Mouse (Mus musculus): ENCODE results near the gene Cyp21a1. TPM values are rescaled to one million over a fixed set of nuclear protein-coding genes. Genes with fewer than 3 reads are reported as not detected.
"Not testable (repeated sequence)": the region's sequence is repeated elsewhere in the genome, so short reads cannot be mapped to it uniquely, and the experiment has no call there.

The Cyp21a1 gene
- polyA plus RNA-seq, 1 experiment from 2014 or later: not detected

DNA sequence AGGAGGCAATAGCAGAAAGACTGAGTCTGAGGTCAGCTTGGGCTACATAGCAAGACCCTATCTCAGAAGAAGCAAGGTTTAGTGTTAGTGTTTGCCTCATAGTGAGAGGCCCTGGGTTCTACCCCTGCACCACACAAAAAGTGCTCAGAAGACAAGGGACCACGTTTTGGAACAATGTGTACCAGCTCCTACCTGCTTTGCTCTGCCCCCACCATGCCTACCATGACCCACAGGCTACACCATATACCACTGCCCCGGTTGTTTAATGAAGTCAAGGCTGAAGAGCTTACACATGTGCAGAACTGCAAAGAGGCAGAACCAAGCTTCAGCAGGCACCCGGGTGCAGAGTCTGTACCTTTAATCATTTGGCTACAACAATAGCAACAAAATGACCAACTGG, 2.8 kb upstream of the Cyp21a1 start:
- ATAC-seq (no peak), DNase-seq (no peak)
- H3K9me3 ChIP-seq (ENCODE audit: low read length): no peaks in the 10 kb centered on the region
- no peaks in the 10 kb centered on the region for H3K36me3 ChIP-seq (replicated peaks; ENCODE audit: insufficient read depth, low read length)
- TF ChIP-seq CTCF (IDR thresholded peaks at IDR 0.05; ENCODE audit: low read depth) (no peak), EP300 (IDR thresholded peaks at IDR 0.05; ENCODE audit: low read depth) (no peak)
- H3K9ac ChIP-seq (replicated peaks): no peak overlapping the region
- H3K27me3 ChIP-seq (ENCODE audit: insufficient read depth, low read length): no peaks in the 10 kb centered on the region
- H3K4me2 ChIP-seq (ENCODE audit: low read depth, low read length): no peak overlapping the region
- H3K4me3 ChIP-seq (ENCODE audit: low read depth, low read length): no peak overlapping the region
- WGBS (ENCODE audit: insufficient replicate concordance): 64% methylated on average over 3 of the region's 3 CpGs
- peaks cover 8% of the 10 kb centered on the region; the same call in 1 of the 2 replicates for H3K4me1 ChIP-seq (ENCODE audit: insufficient read depth)
- H3K27ac ChIP-seq (ENCODE audit: low read depth): no peak overlapping the region

- Histone ChIP-seq H3K36me3 (replicated peaks; ENCODE audit: insufficient read depth, low read length) (no peaks in the 10 kb centered on the region), H3K9me3 (ENCODE audit: low read length) (no peaks in the 10 kb centered on the region), H3K4me1 (ENCODE audit: insufficient read depth) (peaks cover 4% of the 10 kb centered on the region; the same call in 1 of the 2 replicates), H3K27me3 (ENCODE audit: insufficient read depth, low read length) (no peaks in the 10 kb centered on the region), H3K4me3 (ENCODE audit: low read depth, low read length) (no peak overlapping the region), H3K9ac (replicated peaks) (no peak overlapping the region), H3K27ac (ENCODE audit: low read depth) (no peak overlapping the region), H3K4me2 (ENCODE audit: low read depth, low read length) (no peak overlapping the region)
- TF ChIP-seq EP300 (IDR thresholded peaks at IDR 0.05; ENCODE audit: low read depth): no peak
- peak; percentile 63 for TF ChIP-seq CTCF (IDR thresholded peaks at IDR 0.05; ENCODE audit: low read depth)
- ATAC-seq: no peak
- WGBS (ENCODE audit: insufficient replicate concordance): 67% methylated on average over 6 of the region's 6 CpGs
- no peak for DNase-seq
Measured at GRCm38 (mm10) chr17:34804871-34805562, 656 bp upstream of the Cyp21a1 start.

GRCm38 (mm10) chr17:34803367-34803766, 994 bp downstream of the Cyp21a1 start:
- not testable (repeated sequence) for H3K4me2 ChIP-seq (ENCODE audit: low read depth, low read length); ATAC-seq; DNase-seq; H3K27me3 ChIP-seq (ENCODE audit: insufficient read depth, low read length); H3K9ac ChIP-seq (replicated peaks); H3K27ac ChIP-seq (ENCODE audit: low read depth); H3K36me3 ChIP-seq (replicated peaks; ENCODE audit: insufficient read depth, low read length); H3K4me1 ChIP-seq (ENCODE audit: insufficient read depth); H3K4me3 ChIP-seq (ENCODE audit: low read depth, low read length); H3K9me3 ChIP-seq (ENCODE audit: low read length)
- WGBS (ENCODE audit: insufficient replicate concordance): 92% methylated on average over 6 of the region's 6 CpGs

- DNase-seq; H3K4me1 ChIP-seq (ENCODE audit: insufficient read depth): not testable (repeated sequence)
Measured at GRCm38 (mm10) chr17:34802756-34803155, 1.6 kb downstream of the Cyp21a1 start.

DNA sequence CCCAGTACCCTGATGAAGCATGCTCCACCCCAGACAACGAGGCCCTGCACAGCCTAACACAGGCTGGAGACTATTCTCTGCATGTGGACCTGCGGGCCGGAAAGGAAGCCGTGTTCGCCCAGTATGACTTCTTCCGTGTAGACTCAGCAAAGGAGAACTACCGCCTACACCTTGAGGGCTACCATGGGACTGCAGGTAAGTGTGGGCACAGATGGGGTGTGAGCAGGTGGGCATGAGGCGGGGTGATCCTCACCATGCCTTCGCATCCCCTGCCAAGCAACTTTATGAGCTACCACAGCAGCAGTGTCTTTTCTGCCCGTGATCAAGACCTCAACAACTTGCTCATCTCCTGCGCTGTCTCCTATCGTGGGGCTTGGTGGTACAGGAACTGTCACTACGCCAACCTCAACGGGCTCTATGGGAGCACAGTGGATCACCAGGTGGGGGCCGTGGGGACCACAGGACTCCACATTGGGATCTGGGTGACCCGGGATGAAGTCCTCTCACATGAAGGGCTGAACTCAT, 3.5 kb downstream of the Cyp21a1 start:
- not testable (repeated sequence) for H3K9me3 ChIP-seq (ENCODE audit: low read length); H3K4me1 ChIP-seq (ENCODE audit: insufficient read depth); H3K36me3 ChIP-seq (replicated peaks; ENCODE audit: insufficient read depth, low read length); H3K9ac ChIP-seq (replicated peaks); H3K4me2 ChIP-seq (ENCODE audit: low read depth, low read length); H3K27me3 ChIP-seq (ENCODE audit: insufficient read depth, low read length); H3K27ac ChIP-seq (ENCODE audit: low read depth); DNase-seq; H3K4me3 ChIP-seq (ENCODE audit: low read depth, low read length); ATAC-seq
- WGBS (ENCODE audit: insufficient replicate concordance): 81% methylated on average over 16 of the region's 16 CpGs

More at GRCm38 (mm10) chr17:34802756-34803155, 1.6 kb downstream of the Cyp21a1 start:
- 88% methylated on average over 8 of the region's 9 CpGs for WGBS (ENCODE audit: insufficient replicate concordance)
- not testable (repeated sequence) for H3K4me3 ChIP-seq (ENCODE audit: low read depth, low read length); ATAC-seq; H3K27ac ChIP-seq (ENCODE audit: low read depth); H3K9ac ChIP-seq (replicated peaks); H3K27me3 ChIP-seq (ENCODE audit: insufficient read depth, low read length); H3K36me3 ChIP-seq (replicated peaks; ENCODE audit: insufficient read depth, low read length); H3K9me3 ChIP-seq (ENCODE audit: low read length); H3K4me2 ChIP-seq (ENCODE audit: low read depth, low read length)

DNA sequence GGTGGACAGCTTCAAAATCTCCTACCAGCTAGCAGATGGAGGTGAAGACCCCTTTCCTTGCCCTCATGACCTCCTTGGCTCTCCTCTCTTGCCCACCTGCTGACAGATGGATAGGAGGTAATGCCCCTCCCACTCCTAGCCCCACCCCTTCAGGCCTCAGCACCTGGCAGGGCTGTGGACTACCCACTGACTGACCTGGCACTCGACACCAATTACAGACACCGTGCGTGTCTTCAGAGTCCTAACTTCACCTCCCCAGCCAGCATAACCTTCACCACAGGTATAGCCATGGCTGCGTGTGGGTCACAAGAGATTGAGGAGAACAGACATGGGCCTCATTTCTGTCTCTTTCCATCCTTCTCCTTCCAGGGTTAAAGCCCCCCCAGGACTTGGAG, 4.8 kb downstream of the Cyp21a1 start:
- H3K27ac ChIP-seq (ENCODE audit: low read depth): no peak overlapping the region
- 78% methylated on average over 4 of the region's 4 CpGs for WGBS (ENCODE audit: insufficient replicate concordance)

More for the DNA sequence above, 4.8 kb downstream of the Cyp21a1 start:
- no peak overlapping the region for H3K4me2 ChIP-seq (ENCODE audit: low read depth, low read length)
- no peaks in the 10 kb centered on the region for H3K4me1 ChIP-seq (ENCODE audit: insufficient read depth)
- no peak overlapping the region for H3K9ac ChIP-seq (replicated peaks)
- TF ChIP-seq EP300 (IDR thresholded peaks at IDR 0.05; ENCODE audit: low read depth) (no peak), CTCF (IDR thresholded peaks at IDR 0.05; ENCODE audit: low read depth) (no peak)
- H3K27me3 ChIP-seq (ENCODE audit: insufficient read depth, low read length): no peaks in the 10 kb centered on the region
- ATAC-seq: no peak
- peak; percentile 9 for DNase-seq
- no peaks in the 10 kb centered on the region for H3K9me3 ChIP-seq (ENCODE audit: low read length)
- H3K36me3 ChIP-seq (replicated peaks; ENCODE audit: insufficient read depth, low read length): no peaks in the 10 kb centered on the region
- H3K4me3 ChIP-seq (ENCODE audit: low read depth, low read length): no peak overlapping the region

Measured in liver, postnatal 0 days (tissue).